Mouse (Mus musculus) hindbrain, postnatal 0 days (tissue): ENCODE measurements at regions not wholly inside any gene's neighbourhood (a gene's known extent, or its start where the extent isn't known, plus 50 kb on each side); places are given as distances from the start of the nearest gene placed in this dataset.

Experiments used
- ATAC-seq: fragments of 200-750 bp; cut with Nextera tagmentation; 2 replicates; pipeline ENCODE4 v1.8.0; 2017; ENCODE audit warnings: mild to moderate bottlenecking, moderate TSS enrichment, moderate library complexity
- DNase-seq: peaks from one replicate; pipeline ENCODE4 v3.0.0-alpha.2; 2015; ENCODE audit warnings: low spot score
- H3K27ac ChIP-seq: fragments of 300-500 bp; sonication (generic); 2 replicates; pipeline ENCODE4 v1.5.1; 2014; ENCODE audit warnings: mild to moderate bottlenecking
- H3K27me3 ChIP-seq: fragments of 300-500 bp; sonication (generic); 2 replicates; pipeline ENCODE4 v1.6.1; 2014; ENCODE audit warnings: low read length, mixed read lengths; ENCODE audit not compliant: insufficient read depth
- H3K36me3 ChIP-seq: fragments of 300-500 bp; sonication (generic); 2 replicates; pipeline ENCODE4 v1.6.1; 2014; ENCODE audit warnings: low read length, mixed read lengths; ENCODE audit not compliant: insufficient read depth
- H3K4me1 ChIP-seq: fragments of 300-500 bp; sonication (generic); 2 replicates; pipeline ENCODE4 v1.6.1; 2014; ENCODE audit warnings: antibody characterized with exemption, low read length, mixed read lengths; ENCODE audit not compliant: insufficient read depth
- H3K4me2 ChIP-seq: fragments of 300-500 bp; sonication (generic); 2 replicates; pipeline ENCODE4 v1.6.1; 2014; ENCODE audit warnings: low read depth, mild to moderate bottlenecking, low read length, moderate library complexity, mixed read lengths
- H3K4me3 ChIP-seq: fragments of 300-500 bp; sonication (generic); 2 replicates; pipeline ENCODE4 v1.5.1; 2014; ENCODE audit warnings: low read length
- H3K9ac ChIP-seq: fragments of 300-500 bp; sonication (generic); replicated peaks from 2 replicates; pipeline ENCODE4 v1.6.1; 2014; ENCODE audit warnings: mild to moderate bottlenecking, low read length, moderate library complexity, mixed read lengths
- H3K9me3 ChIP-seq: fragments of 300-500 bp; sonication (generic); 2 replicates; pipeline ENCODE4 v1.6.1; 2016; ENCODE audit warnings: low read length, mixed read lengths
- CTCF ChIP-seq: IDR thresholded peaks from 2 replicates; pipeline ENCODE4 v1.5.1; 2016; ENCODE audit warnings: antibody characterized with exemption, control low read depth, low read depth
- WGBS: fragments of 180-500 bp; shearing (Covaris S2); extraction: QIAGEN DNeasy Blood & Tissue Kit; methylation state at CpG from one replicate; pipeline ENCODE4 v1.1.7; 2014; 5-methylcytosine and 5-hydroxymethylcytosine counted together

- no peaks in the 10 kb centered on the region for H3K27me3 ChIP-seq
- H3K4me2 ChIP-seq: 0 out of 2 replicates have a peak overlapping the region, but pooled peaks have one; percentile 16
- DNase-seq: peak; percentile 85
- peak; percentile 66 for TF ChIP-seq CTCF
- ATAC-seq: peak; percentile 55; the same call in 1 of the 2 replicates
- no peaks in the 10 kb centered on the region for H3K9me3 ChIP-seq
- no peak overlapping the region for H3K27ac ChIP-seq
- no peaks in the 10 kb centered on the region for H3K4me1 ChIP-seq
- H3K9ac ChIP-seq: no peak overlapping the region
- H3K36me3 ChIP-seq: no peaks in the 10 kb centered on the region
- no peak overlapping the region for H3K4me3 ChIP-seq
- 29% methylated on average over 5 of the region's 5 CpGs for WGBS
Observed at GRCm38 (mm10) chr8:112348323-112348722, 221.5 kb upstream of the Cntnap4 start.

GRCm38 (mm10) chr8:112333171-112333570, 236.7 kb upstream of the Cntnap4 start:
- no peak for DNase-seq

GRCm38 (mm10) chr8:112332021-112332420, 237.8 kb upstream of the Cntnap4 start:
- Histone ChIP-seq H3K9me3 (no peaks in the 10 kb centered on the region), H3K27ac (no peak overlapping the region), H3K4me2 (no peak overlapping the region), H3K36me3 (no peaks in the 10 kb centered on the region), H3K4me1 (no peaks in the 10 kb centered on the region), H3K4me3 (no peak overlapping the region), H3K9ac (no peak overlapping the region), H3K27me3 (no peaks in the 10 kb centered on the region)
- DNase-seq (no peak), ATAC-seq (no peak)
- no peak for TF ChIP-seq CTCF
- 84% methylated on average over 10 of the region's 10 CpGs for WGBS

More at GRCm38 (mm10) chr8:112333171-112333570, 236.7 kb upstream of the Cntnap4 start:
- Histone ChIP-seq H3K4me3 (no peak overlapping the region), H3K27ac (no peak overlapping the region), H3K4me2 (no peak overlapping the region), H3K9ac (no peak overlapping the region), H3K9me3 (no peaks in the 10 kb centered on the region), H3K36me3 (no peaks in the 10 kb centered on the region), H3K27me3 (no peaks in the 10 kb centered on the region), H3K4me1 (no peaks in the 10 kb centered on the region)
- no peak for TF ChIP-seq CTCF
- 53% methylated on average over 11 of the region's 11 CpGs for WGBS
- no peak for ATAC-seq

- Histone ChIP-seq H3K9ac (no peak overlapping the region), H3K4me1 (no peaks in the 10 kb centered on the region), H3K36me3 (no peaks in the 10 kb centered on the region), H3K4me3 (no peak overlapping the region), H3K4me2 (no peak overlapping the region), H3K9me3 (no peaks in the 10 kb centered on the region), H3K27ac (no peak overlapping the region), H3K27me3 (no peaks in the 10 kb centered on the region)
- no peak for TF ChIP-seq CTCF
- no peak for DNase-seq
- WGBS: 63% methylated on average over 3 of the region's 3 CpGs
- no peak for ATAC-seq
Observed at GRCm38 (mm10) chr8:112309816-112310215, 260.0 kb upstream of the Cntnap4 start.

DNA sequence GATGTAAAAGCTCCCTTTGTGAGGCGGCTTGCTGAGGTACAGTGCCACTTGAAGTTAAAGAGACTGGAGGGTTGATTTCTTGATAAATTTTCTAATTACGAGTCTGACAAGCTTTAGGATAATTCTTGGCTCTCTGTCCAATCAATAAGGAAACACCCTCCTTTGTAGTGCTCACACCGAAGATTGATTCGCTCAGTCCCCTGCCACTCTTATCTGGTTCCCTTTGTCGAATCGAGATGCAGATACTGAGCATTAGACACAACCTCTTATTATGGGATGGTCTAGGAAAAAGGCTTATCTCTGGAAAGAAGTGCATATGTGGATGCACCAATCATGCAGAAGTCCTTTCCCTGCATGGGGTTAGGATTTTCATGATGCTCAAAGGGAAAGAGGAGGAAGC, 261.5 kb upstream of the Cntnap4 start:
- ATAC-seq (no peak), DNase-seq (no peak)
- H3K27me3 ChIP-seq: no peaks in the 10 kb centered on the region
- H3K4me1 ChIP-seq: no peaks in the 10 kb centered on the region
- H3K4me2 ChIP-seq: no peak overlapping the region
- 86% methylated on average over 6 of the region's 6 CpGs for WGBS
- H3K27ac ChIP-seq: no peak overlapping the region
- H3K9me3 ChIP-seq: no peaks in the 10 kb centered on the region
- TF ChIP-seq CTCF: no peak
- no peak overlapping the region for H3K9ac ChIP-seq
- H3K4me3 ChIP-seq: no peak overlapping the region
- no peaks in the 10 kb centered on the region for H3K36me3 ChIP-seq

- TF ChIP-seq CTCF: no peak
- Histone ChIP-seq H3K36me3 (no peaks in the 10 kb centered on the region), H3K4me2 (no peak overlapping the region), H3K4me3 (no peak overlapping the region), H3K27me3 (no peaks in the 10 kb centered on the region), H3K9ac (no peak overlapping the region), H3K27ac (no peak overlapping the region), H3K4me1 (no peaks in the 10 kb centered on the region), H3K9me3 (no peaks in the 10 kb centered on the region)
- 90% methylated on average over 8 of the region's 8 CpGs for WGBS
- DNase-seq: no peak
- ATAC-seq: no peak
Observed at GRCm38 (mm10) chr8:112297021-112297420, 272.8 kb upstream of the Cntnap4 start.

- 86% methylated on average over 6 of the region's 6 CpGs for WGBS
- Histone ChIP-seq H3K27me3 (no peaks in the 10 kb centered on the region), H3K4me3 (no peak overlapping the region), H3K4me2 (no peak overlapping the region), H3K27ac (no peak overlapping the region), H3K4me1 (no peaks in the 10 kb centered on the region), H3K9me3 (no peaks in the 10 kb centered on the region), H3K9ac (no peak overlapping the region), H3K36me3 (no peaks in the 10 kb centered on the region)
- DNase-seq (no peak), ATAC-seq (no peak)
- no peak for TF ChIP-seq CTCF
Observed at GRCm38 (mm10) chr8:112283316-112283715, 268.5 kb upstream of the Gm6793 start.
